Mouse (Mus musculus) layer of hippocampus, adult 9-11 months (tissue): Measurements from ENCODE around the gene Spag6l.
A peak's percentile ranks its signal among the peaks of the same experiment; 100 is the strongest.
"Not testable (repeated sequence)": the region's sequence is repeated elsewhere in the genome, so short reads cannot be mapped to it uniquely, and the experiment has no call there.

Source experiments
- DNase-seq: peaks from one replicate; pipeline ENCODE4 v3.0.0; 2022

The Spag6l gene

GRCm38 (mm10) chr16:16828757-16829615 is at the start of gene Spag6l:
Gene Spag6l (minus strand): TSS chr16:16829456.
- DNase-seq = peak; percentile 72

DNA sequence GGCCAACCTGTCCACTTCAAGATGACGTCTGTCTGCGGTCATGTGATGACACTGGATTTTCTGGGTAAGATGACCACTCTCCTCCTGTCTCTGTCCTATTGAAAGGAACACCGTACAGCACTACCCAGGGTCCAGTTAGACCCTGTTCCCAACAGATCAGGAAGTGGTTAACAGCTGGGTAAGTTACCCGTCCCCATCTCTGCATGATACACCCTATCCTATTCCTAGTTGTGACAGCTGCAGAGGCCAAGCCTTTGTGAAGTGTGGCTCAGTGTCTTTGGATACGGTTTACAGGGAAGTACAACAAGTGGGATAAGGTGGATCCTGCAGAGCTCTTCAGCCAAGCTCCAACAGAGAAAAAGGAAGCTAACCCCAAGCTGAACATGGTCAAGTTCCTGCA is 49.8 kb upstream of the Spag6l start:
- no peak for DNase-seq

- peak; percentile 93 for DNase-seq
Observed at GRCm38 (mm10) chr16:16870617-16871331, 41.5 kb upstream of the Spag6l start, which contains the start of the genes Top3b and Vpreb1. Gene Top3b (plus strand): TSS chr16:16870736. Gene Vpreb1 (minus strand): TSS chr16:16870843.

- no peak for DNase-seq
Observed at GRCm38 (mm10) chr16:16870241-16870616, 41.0 kb upstream of the Spag6l start.

GRCm38 (mm10) chr16:16865696-16866561 is 36.7 kb upstream of the Spag6l start:
- DNase-seq = no peak

DNA sequence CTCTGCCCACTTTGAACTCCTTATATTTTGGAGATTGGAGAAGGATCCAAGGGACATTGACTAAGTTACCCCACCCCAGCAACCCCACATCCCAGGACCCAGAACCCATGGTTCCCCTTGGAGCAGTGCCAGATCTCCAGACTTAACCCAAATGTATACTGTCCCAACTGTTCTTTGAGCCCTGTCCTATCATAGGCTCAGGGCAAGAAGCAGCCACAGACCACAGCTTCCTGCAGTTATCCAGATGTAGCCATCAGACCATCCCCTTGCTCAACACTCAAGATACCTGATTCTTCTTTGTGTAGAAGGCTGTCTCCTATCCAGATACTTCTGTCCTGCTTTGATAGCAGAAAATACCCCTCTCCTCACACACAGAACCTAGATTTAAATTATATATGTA is 36.0 kb upstream of the Spag6l start:
- no peak for DNase-seq

DNA sequence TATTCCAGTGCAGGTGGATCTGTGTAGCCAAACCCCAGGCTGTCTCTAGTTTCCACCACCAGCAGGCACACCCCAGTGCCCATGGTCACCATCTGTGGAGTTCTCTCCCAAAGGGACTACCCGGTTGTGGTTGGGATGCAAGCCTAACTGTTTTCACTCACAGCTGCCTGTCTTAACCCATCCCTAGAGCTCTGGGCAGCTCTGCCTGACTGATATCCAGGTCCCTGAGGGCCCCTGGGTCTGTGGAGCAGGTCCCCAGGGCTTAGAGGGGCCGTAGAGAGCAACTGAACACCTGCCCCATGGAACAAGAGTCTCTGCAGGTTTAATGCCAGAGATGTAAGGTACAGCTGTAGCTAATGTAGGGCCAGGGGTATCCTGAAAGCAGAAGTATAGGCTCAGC is 34.7 kb upstream of the Spag6l start, which contains the start of gene Igll1:
Igll1 (minus strand) TSS at position 8 of the 400 bp plus-strand sequence.
- DNase-seq = no peak

- no peak for DNase-seq
Observed at GRCm38 (mm10) chr16:16862288-16862687, 33.0 kb upstream of the Spag6l start.

DNA sequence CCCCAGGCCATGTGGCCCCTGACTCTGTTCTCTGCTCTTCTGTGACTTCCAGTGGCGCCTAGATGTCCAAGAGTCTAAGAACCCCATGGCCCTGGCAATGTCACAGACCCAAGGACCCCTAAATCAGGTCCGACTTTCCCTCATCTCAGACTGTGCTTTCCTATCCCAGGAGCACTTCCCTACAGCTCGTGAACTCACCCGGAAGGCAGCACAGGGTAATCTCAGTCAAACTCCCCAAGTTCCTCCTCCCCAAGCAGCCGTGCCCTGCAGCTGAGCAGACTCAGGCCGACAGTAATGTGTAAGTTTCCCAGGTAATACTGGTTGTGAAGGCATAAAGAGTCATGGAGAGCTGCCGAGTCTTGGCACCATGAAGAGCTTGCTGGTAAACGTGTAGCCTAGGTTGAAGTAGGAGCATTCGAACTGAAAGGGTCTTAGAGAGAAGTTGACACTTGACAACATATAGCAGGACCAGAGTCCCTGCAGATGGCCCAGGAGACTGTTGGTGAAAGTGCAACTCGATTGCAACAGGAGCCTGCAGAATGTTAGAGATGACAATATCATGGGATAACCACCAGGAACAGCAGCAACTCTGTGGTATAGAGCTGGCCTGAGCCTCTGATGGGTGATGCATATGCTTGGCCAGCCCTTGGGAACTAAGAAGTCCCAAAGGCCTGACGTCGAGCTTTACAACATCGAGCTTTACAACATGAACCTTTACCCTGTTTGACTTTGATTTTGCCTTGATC is 27.6 kb upstream of the Spag6l start:
- DNase-seq = no peak

DNA sequence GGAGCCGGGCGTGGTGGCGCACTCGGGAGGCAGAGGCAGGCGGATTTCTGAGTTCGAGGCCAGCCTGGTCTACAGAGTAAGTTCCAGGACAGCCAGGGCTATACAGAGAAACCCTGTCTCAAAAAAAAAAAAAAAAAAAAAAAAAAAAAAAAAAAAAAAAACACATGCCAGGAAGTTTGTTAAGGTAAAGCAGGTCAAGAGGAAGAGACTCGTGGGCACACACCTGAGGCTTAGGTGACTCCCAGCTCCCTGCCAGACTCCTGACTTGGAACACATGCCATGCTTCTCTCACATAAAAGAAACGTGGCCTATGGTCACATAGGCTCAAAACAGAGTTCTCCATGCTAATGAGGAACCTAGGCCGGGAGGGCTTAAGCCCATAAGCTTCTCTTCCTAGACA is 26.8 kb upstream of the Spag6l start:
- not testable (repeated sequence) for DNase-seq

DNA sequence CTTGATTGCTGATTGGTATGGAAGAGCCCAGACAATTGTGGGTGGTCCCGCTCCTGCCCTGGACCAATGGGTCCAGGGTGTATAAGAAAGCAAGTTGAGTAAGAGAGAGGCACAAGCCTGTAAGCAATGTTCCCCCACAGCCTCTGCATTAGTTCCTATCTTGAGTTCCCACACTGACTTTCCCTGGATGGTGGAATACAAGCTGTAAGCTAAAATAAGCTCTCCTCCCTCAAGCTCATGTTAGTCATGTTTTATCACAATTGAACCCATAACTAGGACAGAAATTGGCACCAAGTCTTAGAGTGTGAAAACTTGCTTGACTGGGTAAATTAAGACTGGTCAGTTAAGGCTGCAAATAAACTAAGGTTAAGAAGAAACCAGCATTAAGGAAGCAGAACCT is 26.3 kb upstream of the Spag6l start:
- DNase-seq = no peak

DNA sequence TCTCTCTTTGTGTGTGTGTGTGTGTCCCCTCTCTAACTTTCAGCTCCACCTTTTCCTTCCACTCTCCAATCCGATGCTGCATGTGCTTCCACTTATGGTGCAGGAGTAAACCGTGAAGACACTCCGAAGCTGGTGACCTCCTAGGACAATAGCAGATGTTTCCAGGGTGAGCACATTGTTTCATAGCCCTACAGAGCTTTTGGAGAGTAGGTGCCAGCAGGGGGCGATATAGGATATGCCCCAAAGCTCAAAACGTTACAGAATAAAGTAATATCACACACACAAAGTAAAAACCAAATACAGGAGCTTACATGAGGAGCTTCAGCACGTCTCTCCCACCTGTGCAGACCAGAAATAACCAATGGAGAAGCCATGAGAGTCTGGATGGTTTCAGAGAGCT is 25.6 kb upstream of the Spag6l start:
- peak; percentile 28 for DNase-seq

DNA sequence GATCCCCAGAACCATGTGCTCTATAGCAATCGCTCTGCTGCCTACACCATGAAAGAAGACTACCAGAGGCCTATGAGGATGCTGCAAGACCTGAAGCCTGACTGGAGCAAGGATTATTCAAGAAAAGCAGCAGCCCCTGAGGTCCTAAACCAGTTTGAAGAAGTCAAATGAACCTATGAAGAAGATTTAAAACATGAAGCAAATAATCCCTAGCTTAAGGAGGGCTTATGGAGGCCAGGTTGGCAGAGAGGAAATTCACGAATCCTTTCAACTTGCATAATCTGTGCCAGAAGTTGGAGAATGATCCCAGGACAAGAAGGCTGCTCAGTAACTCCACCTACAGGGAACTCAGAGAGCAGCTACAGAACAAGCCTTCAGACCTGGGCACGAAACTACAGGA is 23.2 kb upstream of the Spag6l start:
- DNase-seq = no peak

DNA sequence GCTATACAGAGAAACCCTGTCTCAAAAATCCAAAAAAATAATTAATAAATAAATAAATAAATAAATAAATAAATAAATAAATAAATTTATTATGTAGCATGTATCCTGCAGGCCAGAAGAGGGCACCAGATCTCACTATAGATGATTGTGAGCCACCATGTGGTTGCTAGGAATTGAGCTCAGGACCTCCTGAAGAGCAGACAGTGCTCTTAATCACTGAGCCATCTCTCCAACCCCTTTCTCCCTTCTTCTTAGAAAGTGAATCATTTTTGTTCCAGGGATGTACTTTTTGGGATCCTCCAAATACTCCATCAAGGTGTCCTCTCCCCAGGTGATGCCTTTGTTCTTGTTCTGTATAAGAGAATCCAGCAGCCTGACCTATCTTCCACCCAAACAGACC is 19.9 kb upstream of the Spag6l start:
- DNase-seq = no peak

DNA sequence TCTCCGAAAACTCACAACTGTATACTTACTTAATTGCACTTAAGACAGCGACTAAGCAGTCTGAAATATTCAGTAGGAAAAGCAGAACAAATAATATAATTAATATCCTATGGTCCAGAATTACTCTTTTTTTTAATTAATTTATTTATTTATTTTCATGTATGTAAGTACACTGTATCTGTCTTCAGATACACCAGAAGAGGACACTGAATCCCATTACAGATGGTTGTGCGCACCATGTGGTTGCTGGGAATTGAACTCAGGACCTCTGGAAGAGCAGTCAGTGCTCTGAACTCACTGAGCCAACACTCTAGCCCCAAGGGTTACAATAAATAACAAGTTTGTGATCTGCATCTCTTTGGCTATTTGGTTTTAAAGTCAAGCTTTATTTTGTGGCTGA is 415 bp upstream of the Spag6l start:
- DNase-seq = no peak

- DNase-seq = no peak
Observed at GRCm38 (mm10) chr16:16826223-16826622, 3.0 kb downstream of the Spag6l start.

DNA sequence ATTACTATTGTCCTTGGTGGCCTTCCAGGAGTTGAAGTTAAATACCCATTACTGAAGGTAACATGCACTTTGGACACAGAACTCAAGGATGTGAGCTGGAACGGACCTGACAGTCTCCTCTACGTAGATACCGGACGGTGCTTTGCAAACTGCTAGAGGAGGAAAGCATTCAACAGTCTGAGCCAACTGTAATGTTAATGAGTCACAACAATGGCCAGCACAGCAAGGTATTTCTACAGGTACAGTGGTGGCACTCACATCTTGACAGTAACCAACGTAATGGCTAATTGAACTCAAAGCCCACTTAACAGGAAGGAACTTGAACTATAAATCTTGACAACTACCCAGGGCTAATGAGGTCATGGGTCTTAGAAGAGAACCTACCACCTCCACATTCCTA is 3.8 kb downstream of the Spag6l start:
- DNase-seq = no peak

DNA sequence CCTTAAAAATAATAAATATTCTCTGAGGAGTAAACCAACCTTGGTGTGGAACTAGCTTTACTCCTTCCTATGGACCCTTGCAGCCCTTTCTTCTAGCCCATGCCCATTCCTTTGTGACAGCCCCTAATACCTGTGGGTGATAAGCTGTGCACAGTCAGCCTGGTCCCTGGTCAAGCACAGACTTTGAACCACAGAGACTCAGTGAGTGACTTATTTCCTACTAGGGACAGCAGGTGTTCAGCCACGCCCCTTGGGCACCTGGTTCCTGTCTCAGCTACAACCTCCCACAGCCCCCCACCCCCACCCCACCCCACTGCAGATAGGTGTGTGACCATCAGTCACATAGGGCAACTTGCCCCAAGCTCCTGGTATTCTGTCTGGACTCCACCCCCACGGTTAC is 22.9 kb downstream of the Spag6l start:
- no peak for DNase-seq
